Mouse (Mus musculus) megakaryocyte, embryonic 14.5 days (primary cell): ENCODE results near the gene Rnf39.

Experiments
- FLI1 ChIP-seq: IDR thresholded peaks from 2 replicates; pipeline ENCODE4 v1.6.1; 2012; ENCODE audit warnings: low read length, inconsistent platforms, mixed read lengths
- GATA1 ChIP-seq: IDR thresholded peaks from 3 replicates; pipeline ENCODE4 v1.6.1; 2012; ENCODE audit warnings: mixed read lengths, low read length, inconsistent platforms, borderline replicate concordance

DNA sequence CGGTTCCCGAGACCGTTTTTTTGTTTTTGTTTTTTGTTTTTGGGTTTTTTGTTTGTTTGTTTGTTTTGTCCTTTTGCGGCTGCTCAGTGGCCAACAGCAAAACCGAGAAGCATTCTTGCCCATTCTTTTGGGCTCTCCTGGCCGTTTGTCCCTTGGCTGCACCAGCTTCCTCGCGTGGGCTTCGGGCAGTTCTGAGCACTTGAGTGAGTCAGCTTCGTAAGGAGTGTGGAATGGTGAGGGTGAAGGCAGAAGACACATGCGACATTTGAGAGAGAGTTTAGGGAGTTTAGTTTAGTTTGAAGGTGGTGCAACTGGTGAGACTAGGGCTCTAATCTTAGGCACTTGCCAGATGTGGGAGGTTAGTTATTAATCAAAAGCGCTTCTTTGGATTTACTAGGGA lies 16.2 kb downstream of the Rnf39 start:
- TF ChIP-seq GATA1 (no peak), FLI1 (no peak)
